Mouse (Mus musculus): ENCODE measurements around the gene Cdkn3.
"Not testable (repeated sequence)": the region's sequence is repeated elsewhere in the genome, so short reads cannot be mapped to it uniquely, and the experiment has no call there.

Cdkn3 gene

GRCm38 (mm10) chr14:46760355-46761029 is at the start of gene Cdkn3:
Gene Cdkn3, plus strand, starts transcription at chr14:46760541.
- peak; percentile 89 for DNase-seq (ENCODE audit: low spot score in 2 of 2)

- no peak for DNase-seq (ENCODE audit: low spot score in 2 of 2)
Observed at GRCm38 (mm10) chr14:46718483-46718922, 41.8 kb upstream of the Cdkn3 start.

GRCm38 (mm10) chr14:46722031-46722430 is 38.3 kb upstream of the Cdkn3 start:
- DNase-seq (ENCODE audit: low spot score in 2 of 2) = peak in 1 of 2 experiments; percentile 43

- no peak for DNase-seq (ENCODE audit: low spot score in 2 of 2)
Observed at GRCm38 (mm10) chr14:46723828-46724227, 36.5 kb upstream of the Cdkn3 start.

GRCm38 (mm10) chr14:46724941-46725340 is 35.4 kb upstream of the Cdkn3 start:
- no peak for DNase-seq (ENCODE audit: low spot score in 2 of 2)

- DNase-seq (ENCODE audit: low spot score in 2 of 2) = no peak
Observed at GRCm38 (mm10) chr14:46725743-46726142, 34.6 kb upstream of the Cdkn3 start.

- no peak for DNase-seq (ENCODE audit: low spot score in 2 of 2)
Observed at GRCm38 (mm10) chr14:46734262-46734661, 26.1 kb upstream of the Cdkn3 start.

- DNase-seq (ENCODE audit: low spot score in 2 of 2) = no peak
Observed at GRCm38 (mm10) chr14:46734761-46735455, 25.4 kb upstream of the Cdkn3 start.

GRCm38 (mm10) chr14:46736366-46736765 is 24.0 kb upstream of the Cdkn3 start:
- DNase-seq (ENCODE audit: low spot score in 2 of 2) = no peak

- DNase-seq (ENCODE audit: low spot score in 2 of 2) = not testable (repeated sequence)
Observed at GRCm38 (mm10) chr14:46737346-46737745, 23.0 kb upstream of the Cdkn3 start.

GRCm38 (mm10) chr14:46742674-46743073 is 17.7 kb upstream of the Cdkn3 start:
- DNase-seq (ENCODE audit: low spot score in 2 of 2) = no peak

GRCm38 (mm10) chr14:46745413-46745812 is 14.9 kb upstream of the Cdkn3 start:
- no peak for DNase-seq (ENCODE audit: low spot score in 2 of 2)

GRCm38 (mm10) chr14:46754371-46754770 is 6.0 kb upstream of the Cdkn3 start:
- not testable (repeated sequence) for DNase-seq (ENCODE audit: low spot score in 2 of 2)

GRCm38 (mm10) chr14:46755851-46756250 is 4.5 kb upstream of the Cdkn3 start:
- DNase-seq (ENCODE audit: low spot score in 2 of 2) = no peak

- no peak for DNase-seq (ENCODE audit: low spot score in 2 of 2)
Observed at GRCm38 (mm10) chr14:46757736-46758135, 2.6 kb upstream of the Cdkn3 start.

GRCm38 (mm10) chr14:46759970-46760354 is 379 bp upstream of the Cdkn3 start:
- DNase-seq (ENCODE audit: low spot score in 2 of 2) = no peak

GRCm38 (mm10) chr14:46761186-46761585 is 845 bp downstream of the Cdkn3 start:
- DNase-seq (ENCODE audit: low spot score in 2 of 2) = no peak

GRCm38 (mm10) chr14:46767116-46767515 is 6.8 kb downstream of the Cdkn3 start:
- DNase-seq (ENCODE audit: low spot score in 2 of 2) = peak in 1 of 2 experiments; percentile 39

- DNase-seq (ENCODE audit: low spot score in 2 of 2) = peak in 1 of 2 experiments; percentile 12
Observed at GRCm38 (mm10) chr14:46770036-46770435, 9.7 kb downstream of the Cdkn3 start.

- no peak for DNase-seq (ENCODE audit: low spot score in 2 of 2)
Observed at GRCm38 (mm10) chr14:46778756-46779155, 18.4 kb downstream of the Cdkn3 start.

- DNase-seq (ENCODE audit: low spot score in 2 of 2) = no peak
Observed at GRCm38 (mm10) chr14:46779217-46779616, 18.9 kb downstream of the Cdkn3 start.

- DNase-seq (ENCODE audit: low spot score in 2 of 2) = no peak
Observed at GRCm38 (mm10) chr14:46781086-46781485, 20.7 kb downstream of the Cdkn3 start.

GRCm38 (mm10) chr14:46782187-46782828 is 22.0 kb downstream of the Cdkn3 start:
- no peak for DNase-seq (ENCODE audit: low spot score in 2 of 2)
